Mouse (Mus musculus) limb, embryonic 14.5 days (tissue): ENCODE measurements around the gene Pkp4. TPM values are rescaled to one million over a fixed set of nuclear protein-coding genes. Genes with fewer than 3 reads are reported as not detected.

ENCODE experiments used
- ATAC-seq: fragments of 200-750 bp; cut with Nextera tagmentation; 2 replicates; pipeline ENCODE4 v1.8.0; 2017; ENCODE audit warnings: low read depth, moderate number of reproducible peaks, moderate TSS enrichment; ENCODE audit not compliant: low FRiP score
- DNase-seq: peaks from one replicate; pipeline ENCODE4 v3.0.0-alpha.2; 2015; ENCODE audit warnings: low spot score
- H3K27ac ChIP-seq: fragments of 300-500 bp; sonication (generic); replicated peaks from 2 replicates; pipeline ENCODE4 v1.5.1; 2014; ENCODE audit warnings: low read depth, mild to moderate bottlenecking, low read length, moderate library complexity, mixed read lengths
- H3K27me3 ChIP-seq: fragments of 300-500 bp; sonication (generic); 2 replicates; pipeline ENCODE4 v1.6.1; 2014; ENCODE audit warnings: low read length, mixed read lengths; ENCODE audit not compliant: control insufficient read depth, insufficient read depth
- H3K36me3 ChIP-seq: fragments of 300-500 bp; sonication (generic); 2 replicates; pipeline ENCODE4 v1.6.1; 2014; ENCODE audit warnings: mild to moderate bottlenecking, low read length, moderate library complexity, mixed read lengths; ENCODE audit not compliant: control insufficient read depth, insufficient read depth
- H3K4me1 ChIP-seq: fragments of 300-500 bp; sonication (generic); 2 replicates; pipeline ENCODE4 v1.6.1; 2014; ENCODE audit warnings: antibody characterized with exemption, low read length, mixed read lengths; ENCODE audit not compliant: control insufficient read depth, insufficient read depth
- H3K4me2 ChIP-seq: fragments of 300-500 bp; sonication (generic); replicated peaks from 2 replicates; pipeline ENCODE4 v1.6.1; 2014; ENCODE audit warnings: low read depth, mild to moderate bottlenecking, low read length, moderate library complexity; ENCODE audit not compliant: severe bottlenecking
- H3K4me3 ChIP-seq: fragments of 300-500 bp; sonication (generic); replicated peaks from 2 replicates; pipeline ENCODE4 v1.5.1; 2014; ENCODE audit warnings: low read length
- H3K9ac ChIP-seq: fragments of 300-500 bp; sonication (generic); 2 replicates; pipeline ENCODE4 v1.6.1; 2014; ENCODE audit warnings: mild to moderate bottlenecking, low read depth, low read length, moderate library complexity; ENCODE audit not compliant: severe bottlenecking
- H3K9me3 ChIP-seq: fragments of 300-500 bp; sonication (generic); 2 replicates; pipeline ENCODE4 v1.6.1; 2016; ENCODE audit warnings: low read length; ENCODE audit not compliant: control insufficient read depth
- POLR2A ChIP-seq: fragments of 200-500 bp; IDR thresholded peaks from 2 replicates; pipeline ENCODE4 v1.8.0; 2012; ENCODE audit warnings: inconsistent platforms, mild to moderate bottlenecking, moderate library complexity, borderline replicate concordance; ENCODE audit not compliant: insufficient read depth, insufficient read length; ENCODE audit errors: extremely low read depth
- WGBS: fragments of 180-500 bp; shearing (Covaris S2); extraction: QIAGEN DNeasy Blood & Tissue Kit; methylation state at CpG from one replicate; pipeline ENCODE4 v1.1.7; 2014; 5-methylcytosine and 5-hydroxymethylcytosine counted together
- polyA plus RNA-seq, 2 experiments: library from polyadenylated mRNA; depleted of rRNA in 1 of 2; stranded (reverse) in 1 of 2; unstranded in 1 of 2; fragments of >200 nt; fragmentation: Nextera tagmentation in 1 of 2; extraction: Ambion mirVana in 1 of 2; gene quantifications; 2 replicates each; pipeline versions ENCODE4 v1.2.1 to v1.2.3; 2012 to 2014

The Pkp4 gene
- polyA plus RNA-seq, 2 experiments, result 31.3 to 48.7 TPM

DNA sequence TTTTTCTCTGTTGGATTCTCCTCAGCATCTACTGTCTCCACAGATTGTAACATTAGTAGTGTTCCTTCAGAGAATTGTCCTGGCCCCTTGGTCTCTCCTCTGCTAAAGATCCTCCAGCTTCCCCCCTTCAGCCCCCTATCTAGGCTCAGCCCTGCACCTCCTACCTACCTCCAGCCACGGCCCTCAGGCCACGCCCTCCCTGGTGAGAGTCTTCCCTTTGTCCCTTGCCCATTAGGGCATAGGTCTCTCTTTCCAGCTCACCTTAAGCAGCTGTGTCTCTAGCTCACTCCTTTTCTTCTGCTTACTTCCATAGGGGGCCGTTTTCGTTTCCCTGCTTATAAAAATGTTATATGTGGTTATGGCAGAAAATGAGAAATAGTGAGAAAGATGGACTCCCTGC is 22.9 kb downstream of the Pkp4 start:
- no peak for ATAC-seq
- no peaks in the 10 kb centered on the region for H3K9me3 ChIP-seq
- H3K27ac ChIP-seq, result no peak overlapping the region
- no peak for TF ChIP-seq POLR2A
- H3K9ac ChIP-seq, result no peak overlapping the region
- H3K27me3 ChIP-seq, result no peaks in the 10 kb centered on the region
- no peak for DNase-seq
- WGBS, result 68% methylated on average over 4 of the region's 4 CpGs
- no peak overlapping the region for H3K4me3 ChIP-seq
- no peak overlapping the region for H3K4me2 ChIP-seq
- H3K4me1 ChIP-seq, result no peaks in the 10 kb centered on the region
- H3K36me3 ChIP-seq, result 0 out of 2 replicates have a peak, but pooled peaks cover 3% of the 10 kb centered on the region

DNA sequence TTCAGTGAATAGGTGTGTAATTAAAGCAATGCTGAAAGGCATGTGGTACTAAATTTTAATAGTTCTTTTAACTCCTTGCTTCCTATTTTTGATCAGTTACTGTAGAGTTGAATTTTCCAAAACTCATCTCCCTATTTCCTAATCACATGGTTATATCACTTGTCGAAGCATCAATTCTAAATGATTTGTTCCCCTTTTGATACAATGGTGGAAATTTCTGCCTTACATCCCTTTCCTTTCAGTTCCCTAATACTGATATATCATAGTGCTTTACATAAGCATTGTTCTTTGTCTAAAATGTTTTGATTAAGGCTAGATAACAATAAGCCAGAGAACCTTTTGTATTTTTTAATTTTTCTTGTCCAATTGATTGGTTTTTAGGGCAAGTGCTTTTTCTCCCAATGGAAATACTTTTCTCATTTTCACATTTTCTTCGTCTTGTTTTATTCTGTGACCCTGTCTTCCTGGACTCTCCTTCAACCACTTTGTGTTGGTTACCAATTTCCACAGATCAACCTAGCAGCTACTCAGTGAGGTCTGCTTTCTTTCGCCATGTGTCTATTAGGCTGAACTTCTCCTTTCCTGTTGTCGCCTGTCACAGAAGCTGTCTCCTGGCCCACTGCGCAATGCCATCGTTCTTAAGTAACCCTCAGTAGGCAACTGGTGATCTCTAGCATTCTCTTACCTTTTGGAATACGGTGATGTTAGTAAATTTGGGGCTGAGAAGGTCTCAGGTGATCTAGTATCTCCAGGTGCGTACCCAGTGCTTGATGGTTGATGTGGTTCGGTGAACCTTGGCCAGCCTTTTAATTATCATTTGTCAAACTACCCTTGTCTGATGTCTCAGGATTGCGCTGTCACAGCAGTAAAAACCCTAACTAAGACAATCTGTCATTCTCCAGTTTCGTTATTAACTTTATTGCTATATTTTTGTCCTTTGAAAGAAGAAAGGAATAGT is 23.7 kb downstream of the Pkp4 start:
- no peak for ATAC-seq
- no peak for DNase-seq
- H3K4me2 ChIP-seq, result no peak overlapping the region
- H3K4me1 ChIP-seq, result no peaks in the 10 kb centered on the region
- TF ChIP-seq POLR2A, result no peak
- no peak overlapping the region for H3K9ac ChIP-seq
- 0 out of 2 replicates have a peak, but pooled peaks cover 3% of the 10 kb centered on the region for H3K36me3 ChIP-seq
- no peak overlapping the region for H3K27ac ChIP-seq
- H3K4me3 ChIP-seq, result no peak overlapping the region
- no peaks in the 10 kb centered on the region for H3K27me3 ChIP-seq
- H3K9me3 ChIP-seq, result no peaks in the 10 kb centered on the region
- 91% methylated on average over 11 of the region's 11 CpGs for WGBS

DNA sequence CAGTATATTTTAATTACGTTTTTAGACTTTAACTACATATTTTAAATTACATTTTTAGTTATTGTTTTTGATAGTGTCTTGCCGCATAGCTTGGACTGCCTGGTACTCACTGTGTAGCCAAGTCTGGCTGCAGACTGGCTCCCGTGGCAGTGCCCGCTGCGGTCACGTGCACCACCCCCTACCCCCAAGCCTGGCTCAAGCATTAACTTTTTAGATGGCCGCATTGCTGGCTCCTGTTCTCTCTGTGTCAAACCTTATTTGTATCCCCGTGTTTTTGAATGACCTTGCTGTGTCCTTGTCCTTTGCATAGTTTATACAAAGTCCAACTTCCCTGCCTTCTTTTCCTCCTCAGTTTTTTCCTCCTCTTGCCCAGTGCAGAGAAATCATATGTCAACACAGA is 25.5 kb downstream of the Pkp4 start:
- TF ChIP-seq POLR2A, result no peak
- H3K27ac ChIP-seq, result no peak overlapping the region

DNA sequence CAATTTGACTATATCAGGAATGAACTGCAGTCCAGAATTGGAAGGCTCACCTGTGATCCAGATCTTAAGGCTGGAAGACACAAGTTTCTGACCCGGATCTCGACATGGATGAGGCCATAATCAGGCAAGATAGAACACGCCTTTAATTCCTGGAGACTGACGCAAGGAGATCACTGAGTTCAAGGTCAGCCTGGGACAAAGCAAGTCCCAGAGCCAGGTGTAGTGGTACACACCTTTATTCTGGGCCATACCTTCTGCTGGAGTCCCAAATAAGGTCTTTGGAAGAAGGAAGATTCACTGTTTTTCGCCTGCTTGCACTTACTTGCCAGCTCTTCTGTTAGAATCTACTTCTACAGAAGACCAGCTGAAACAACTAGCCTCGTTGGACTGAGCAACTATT is 26.3 kb downstream of the Pkp4 start:
- Histone ChIP-seq H3K4me1 (peaks cover 10% of the 10 kb centered on the region), H3K27me3 (no peaks in the 10 kb centered on the region), H3K36me3 (0 out of 2 replicates have a peak, but pooled peaks cover 3% of the 10 kb centered on the region), H3K4me2 (no peak overlapping the region), H3K4me3 (no peak overlapping the region), H3K9ac (no peak overlapping the region), H3K27ac (no peak overlapping the region), H3K9me3 (no peaks in the 10 kb centered on the region)
- DNase-seq (no peak), ATAC-seq (no peak)
- no peak for TF ChIP-seq POLR2A
- 94% methylated on average over 6 of the region's 6 CpGs for WGBS

More for the DNA sequence above, 25.5 kb downstream of the Pkp4 start:
- Histone ChIP-seq H3K4me2 (no peak overlapping the region), H3K27me3 (no peaks in the 10 kb centered on the region), H3K9ac (no peak overlapping the region), H3K36me3 (0 out of 2 replicates have a peak, but pooled peaks cover 3% of the 10 kb centered on the region), H3K4me3 (no peak overlapping the region), H3K4me1 (peaks cover 6% of the 10 kb centered on the region; the same call in 1 of the 2 replicates), H3K9me3 (no peaks in the 10 kb centered on the region)
- DNase-seq (no peak), ATAC-seq (no peak)
- 94% methylated on average over 8 of the region's 8 CpGs for WGBS

DNA sequence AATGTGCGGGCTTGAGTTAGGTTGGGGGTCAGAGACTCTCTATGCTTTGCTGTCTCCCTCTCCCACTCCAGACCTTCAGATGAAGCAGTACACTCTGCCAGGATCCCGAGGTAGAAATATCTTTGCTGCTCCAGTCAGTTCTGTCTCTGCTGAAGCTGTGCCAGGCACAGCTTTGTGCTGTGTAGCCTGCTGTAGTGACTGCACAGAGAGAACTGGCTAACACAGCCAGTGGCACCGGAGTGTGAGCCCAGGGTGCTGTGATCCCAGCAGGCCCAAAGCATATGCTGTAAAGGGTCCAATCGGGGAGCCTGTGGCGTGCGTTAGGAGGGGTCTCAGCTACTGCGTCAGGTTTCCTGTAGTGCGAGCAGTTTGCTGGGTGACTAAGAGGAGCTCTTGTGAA is 27.7 kb downstream of the Pkp4 start:
- no peak for TF ChIP-seq POLR2A
- Histone ChIP-seq H3K4me1 (peaks cover 13% of the 10 kb centered on the region), H3K9ac (no peak overlapping the region), H3K9me3 (no peaks in the 10 kb centered on the region), H3K4me3 (no peak overlapping the region), H3K27ac (no peak overlapping the region), H3K27me3 (no peaks in the 10 kb centered on the region), H3K36me3 (0 out of 2 replicates have a peak, but pooled peaks cover 3% of the 10 kb centered on the region), H3K4me2 (no peak overlapping the region)
- WGBS, result 79% methylated on average over 8 of the region's 8 CpGs
- no peak for DNase-seq
- ATAC-seq, result no peak
